Mouse (Mus musculus) adipocyte (in vitro differentiated cells): ENCODE data around the gene Actrt2.

Experiments used
- DNase-seq: peaks from one replicate; pipeline ENCODE4 v3.0.0-alpha.2; 2016; ENCODE audit warnings: low spot score

Actrt2 gene

DNA sequence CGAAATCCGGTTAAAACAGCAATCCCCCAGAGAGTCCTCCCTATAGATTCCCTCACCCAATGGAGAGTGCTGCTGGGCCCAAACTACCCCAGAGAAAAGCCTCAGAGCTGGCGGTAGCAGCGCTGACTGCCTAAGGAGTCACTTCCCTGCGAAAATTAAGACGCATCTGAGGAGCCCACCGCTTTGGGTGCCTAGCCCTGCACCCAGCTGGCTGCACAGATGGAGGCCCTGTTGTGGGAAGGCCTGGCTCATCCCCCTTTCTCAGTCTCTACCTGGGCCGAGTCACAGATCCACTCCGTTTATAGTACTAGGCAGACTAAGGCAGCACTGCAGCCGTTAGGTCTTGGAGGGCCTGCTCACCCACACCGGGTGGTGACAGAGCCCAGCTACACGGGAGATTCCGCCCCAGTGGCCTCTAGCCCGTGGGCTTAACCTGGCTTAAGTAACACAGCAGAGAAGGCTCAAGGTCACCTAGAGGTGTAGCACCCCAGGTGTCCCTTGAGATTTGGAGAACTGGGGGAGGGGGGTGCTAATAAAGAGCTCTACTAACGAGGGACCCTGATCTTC, 29.3 kb downstream of the Actrt2 start:
- no peak for DNase-seq

DNA sequence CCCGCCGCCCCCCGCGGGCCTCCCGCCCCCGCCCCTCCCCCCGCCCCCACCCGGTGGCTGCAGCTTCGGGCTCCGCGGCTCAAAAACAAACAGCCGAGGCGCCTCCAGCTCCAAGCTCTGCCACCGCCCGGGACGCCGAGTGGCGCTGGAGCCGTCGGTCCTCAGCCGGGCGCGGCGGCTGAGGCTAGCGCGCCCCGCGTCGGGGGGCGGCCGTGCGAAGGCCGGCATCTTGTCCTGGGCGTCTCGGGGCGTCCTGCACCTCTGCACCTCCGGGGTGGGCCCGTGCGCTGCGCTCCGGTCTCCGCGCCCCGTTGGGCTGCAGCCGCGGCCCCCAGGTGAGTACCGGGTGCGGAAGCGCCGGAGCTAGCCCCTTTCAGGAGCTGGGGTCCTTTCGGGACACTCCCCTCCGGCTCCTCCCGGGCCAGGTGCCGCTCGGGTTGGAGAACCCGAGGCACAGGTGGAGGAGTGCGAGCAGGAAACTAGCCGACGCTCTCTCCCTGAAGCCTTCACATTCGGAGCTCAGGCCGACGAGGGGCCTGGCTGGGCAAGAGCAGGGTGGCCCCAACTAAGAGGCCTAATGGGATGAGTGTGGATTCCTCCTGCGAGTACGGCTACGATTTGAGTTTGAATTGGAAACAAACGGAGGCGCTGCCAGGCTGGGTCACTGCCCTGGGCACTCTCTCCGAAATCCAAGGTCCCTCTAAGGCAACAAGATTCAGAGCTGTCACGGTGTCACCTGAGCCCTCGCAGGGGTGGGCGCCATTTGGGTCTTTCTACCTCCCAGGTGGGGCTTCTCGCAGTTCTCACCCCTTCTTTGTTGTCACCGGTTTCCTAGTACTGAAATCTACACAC, 30.0 kb downstream of the Actrt2 start:
- no peak for DNase-seq

DNA sequence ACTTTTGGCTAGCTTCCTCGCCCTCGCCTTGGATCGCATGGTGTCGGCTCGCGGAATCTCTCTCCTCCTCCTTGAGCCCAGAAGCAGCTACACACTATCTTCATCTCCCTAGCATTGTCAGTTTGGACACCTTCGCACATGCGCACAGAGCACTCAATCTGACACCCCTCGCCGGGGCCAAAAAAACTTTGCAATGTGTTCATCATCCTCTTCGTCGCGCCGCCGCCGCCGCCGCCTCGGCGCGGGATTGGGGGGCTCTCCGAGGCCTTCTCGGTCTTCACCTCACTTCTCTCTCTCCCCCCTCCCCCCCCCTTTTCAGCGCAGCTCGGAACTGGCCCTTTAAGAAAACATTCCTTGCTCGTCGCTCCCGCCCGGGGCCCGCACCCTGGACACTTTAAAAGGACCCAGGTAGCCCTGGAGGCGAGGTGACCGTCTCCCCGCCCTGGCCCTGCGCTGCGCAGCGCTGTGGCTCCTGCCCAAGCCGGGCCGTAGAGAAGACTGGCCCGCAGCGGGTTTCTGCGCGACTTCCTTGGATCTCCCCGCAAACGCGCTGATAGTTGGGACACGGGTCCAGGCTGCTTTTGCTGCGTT, 30.9 kb downstream of the Actrt2 start, which contains the start of gene Prdm16:
TSS of gene Prdm16 (minus strand) at position 153 of the 591 bp plus-strand sequence.
- DNase-seq, result no peak

DNA sequence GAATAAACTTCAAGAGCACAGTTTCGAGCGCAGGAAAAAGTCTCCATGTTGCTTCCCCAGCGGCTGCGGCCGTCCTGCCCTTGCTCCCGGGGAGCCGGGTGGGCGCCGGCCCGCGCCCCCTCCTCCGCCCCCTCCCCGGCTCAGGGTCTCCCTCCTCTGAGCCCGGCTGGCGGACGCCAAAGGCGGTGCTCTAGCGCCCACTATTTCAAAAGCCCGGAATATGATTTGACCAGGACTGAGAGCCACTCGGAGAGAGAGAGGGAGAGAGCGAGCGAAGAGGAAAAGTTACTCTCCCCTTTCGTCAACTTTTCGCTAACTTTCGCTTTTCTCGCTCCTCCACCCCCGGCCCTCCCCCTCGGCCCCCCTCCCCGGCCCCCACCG, 31.6 kb downstream of the Actrt2 start:
- no peak for DNase-seq

DNA sequence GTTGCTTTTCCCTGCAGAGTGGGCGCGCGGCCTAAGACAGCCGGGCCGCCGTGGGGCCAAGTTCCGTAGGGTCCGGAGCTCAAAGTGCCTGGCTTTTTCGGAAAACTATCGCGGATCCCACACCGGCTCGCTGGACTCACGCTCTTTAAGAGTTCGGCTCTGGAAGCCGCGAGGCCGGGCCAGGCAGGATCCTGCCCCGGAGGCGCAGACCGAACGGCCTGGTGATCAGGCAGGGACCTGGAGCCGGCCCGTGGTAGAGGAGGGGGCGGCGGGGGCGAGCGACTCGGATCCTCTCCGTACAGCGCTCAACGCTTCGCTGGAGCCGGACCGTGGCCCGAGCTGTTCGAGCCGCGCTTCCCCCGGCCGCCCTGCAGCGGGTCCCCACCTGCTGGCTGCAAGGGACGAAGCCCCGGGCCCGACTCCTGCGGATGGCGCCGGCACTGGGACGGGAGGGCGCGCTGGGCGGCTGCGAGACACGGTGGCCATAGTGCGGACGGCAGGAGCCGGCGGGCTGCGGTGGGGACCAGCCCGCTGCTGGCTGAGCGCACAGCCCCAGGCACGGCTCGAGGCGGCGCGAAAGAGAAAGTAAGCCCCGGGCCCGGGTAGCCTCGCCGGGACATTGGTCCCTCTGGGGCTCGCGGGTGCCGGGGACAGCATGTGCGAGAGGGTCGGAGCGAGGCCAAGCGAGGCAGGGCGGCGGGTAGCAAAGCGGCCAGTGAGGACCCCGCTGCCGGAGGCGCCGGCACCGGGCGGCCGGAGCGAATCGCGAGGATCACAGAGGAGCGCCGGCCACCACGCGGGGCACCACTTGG, 32.2 kb downstream of the Actrt2 start:
- DNase-seq, result no peak

DNA sequence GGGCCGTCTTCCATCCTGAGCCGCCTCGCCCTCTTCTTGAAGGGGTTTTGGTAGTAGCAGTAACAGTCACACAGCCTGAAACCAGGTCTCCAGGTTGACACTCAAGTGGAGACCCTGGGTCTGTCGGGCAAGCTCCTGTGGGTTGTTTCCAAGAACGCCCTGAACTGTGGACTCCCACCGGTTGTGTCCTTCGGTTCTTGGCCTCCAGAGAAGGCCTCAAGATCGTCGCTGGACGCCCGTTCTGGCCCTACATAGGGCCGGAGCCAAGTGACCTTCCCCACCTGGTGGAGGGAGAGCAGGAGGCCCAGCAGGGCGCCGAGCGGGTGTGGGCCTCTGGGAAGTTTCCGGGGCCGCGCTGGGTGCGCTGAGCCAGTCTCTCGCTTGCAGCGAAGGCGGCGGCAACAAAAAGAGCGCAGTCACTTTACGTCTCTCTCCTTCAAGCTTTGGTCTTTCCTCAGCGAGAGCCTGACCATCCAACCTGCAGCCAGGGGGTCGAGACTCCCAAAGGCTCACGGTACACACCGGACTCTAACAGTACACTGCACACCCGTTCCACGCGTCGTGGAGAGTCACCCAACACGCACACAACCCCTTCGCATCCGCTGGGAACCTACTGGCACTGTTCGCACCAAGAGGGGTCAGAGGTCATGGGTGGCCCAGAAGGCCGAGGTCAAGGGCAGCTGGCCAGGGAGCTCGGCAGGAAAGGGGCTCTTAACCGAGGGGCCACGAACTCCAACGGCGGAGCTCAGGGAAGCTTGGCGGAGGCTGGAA, 33.0 kb downstream of the Actrt2 start:
- DNase-seq, result no peak

DNA sequence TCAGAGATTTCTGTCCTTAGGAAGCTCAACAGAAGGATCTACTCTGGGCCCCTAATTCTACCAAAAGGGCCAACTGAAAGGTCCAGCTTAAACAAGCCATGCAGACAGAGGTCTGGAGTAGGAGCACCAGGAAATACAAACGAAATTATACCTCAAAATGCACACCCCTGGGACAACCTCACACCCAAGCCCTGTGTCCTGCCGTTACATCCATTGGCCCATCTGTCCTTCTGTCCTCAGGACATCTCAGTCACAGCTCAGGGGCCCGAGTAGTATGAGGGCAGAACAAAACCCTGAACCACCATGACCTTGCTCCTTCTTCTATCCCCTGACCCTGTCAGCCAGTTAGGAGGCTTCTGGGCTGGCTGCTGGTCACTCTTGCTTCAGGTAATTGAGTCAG, 33.7 kb downstream of the Actrt2 start:
- DNase-seq, result no peak

DNA sequence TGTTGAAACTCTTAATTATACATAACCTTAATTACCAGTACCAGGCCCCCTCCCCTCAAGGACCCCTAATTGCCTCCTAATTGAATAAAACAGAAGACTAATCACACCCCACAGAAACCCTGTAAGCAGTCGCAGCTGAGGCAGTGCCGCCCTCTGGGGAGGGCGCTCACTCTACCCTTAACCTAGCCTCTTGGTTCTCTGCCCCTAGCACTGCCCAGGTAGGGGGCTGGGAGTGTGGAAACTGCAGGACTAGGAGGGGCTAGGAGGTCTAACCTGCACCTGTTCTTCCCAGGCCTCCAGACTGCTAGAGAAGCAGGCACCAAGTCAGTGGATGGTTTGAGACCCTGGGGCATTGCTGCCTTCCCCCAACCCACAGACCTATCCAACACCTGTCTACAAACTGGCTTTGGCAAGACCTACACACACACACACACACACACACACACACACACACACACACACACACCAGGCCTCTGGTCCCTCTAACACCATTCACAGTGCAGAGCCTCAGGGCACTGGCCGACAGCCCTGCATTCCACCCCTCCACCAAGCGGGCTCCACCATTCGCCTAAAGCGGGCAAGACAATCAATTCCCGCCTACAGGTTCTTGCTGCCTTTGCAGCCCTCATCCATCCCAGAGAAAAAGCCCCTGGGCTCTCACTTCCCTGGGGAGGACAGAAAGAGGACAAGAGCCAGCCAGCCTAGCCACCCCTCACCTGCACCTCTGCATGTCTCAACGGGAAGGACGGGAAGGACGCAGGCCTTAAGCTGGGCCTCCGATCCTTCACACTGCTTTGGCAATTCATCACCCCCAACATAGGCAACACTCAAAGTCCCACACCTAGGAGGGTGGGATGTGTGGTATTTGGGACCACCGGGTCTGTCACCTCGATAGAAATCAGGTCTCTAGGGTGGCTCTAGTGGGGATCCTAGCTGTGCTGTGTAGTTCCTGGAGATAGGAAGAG, 34.6 kb downstream of the Actrt2 start:
- no peak for DNase-seq

DNA sequence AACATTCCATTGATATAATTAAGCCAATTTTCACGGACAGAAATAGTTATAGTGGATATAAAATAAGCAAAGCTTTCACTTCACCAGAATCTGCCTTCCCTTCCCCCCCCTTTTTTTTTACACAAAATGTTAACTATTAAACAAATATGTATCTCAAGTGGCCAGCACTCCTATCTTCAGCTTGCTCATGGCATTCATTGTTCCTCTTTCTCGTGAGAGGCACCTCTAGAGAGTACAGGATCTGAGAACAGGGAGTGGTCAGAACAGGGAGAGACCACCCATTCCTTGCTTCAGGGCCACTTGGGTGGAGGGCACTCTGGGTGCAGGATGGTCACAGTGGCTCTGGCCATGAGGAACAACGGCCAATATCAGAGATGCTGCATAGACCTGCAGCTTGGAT, 36.9 kb downstream of the Actrt2 start:
- no peak for DNase-seq

DNA sequence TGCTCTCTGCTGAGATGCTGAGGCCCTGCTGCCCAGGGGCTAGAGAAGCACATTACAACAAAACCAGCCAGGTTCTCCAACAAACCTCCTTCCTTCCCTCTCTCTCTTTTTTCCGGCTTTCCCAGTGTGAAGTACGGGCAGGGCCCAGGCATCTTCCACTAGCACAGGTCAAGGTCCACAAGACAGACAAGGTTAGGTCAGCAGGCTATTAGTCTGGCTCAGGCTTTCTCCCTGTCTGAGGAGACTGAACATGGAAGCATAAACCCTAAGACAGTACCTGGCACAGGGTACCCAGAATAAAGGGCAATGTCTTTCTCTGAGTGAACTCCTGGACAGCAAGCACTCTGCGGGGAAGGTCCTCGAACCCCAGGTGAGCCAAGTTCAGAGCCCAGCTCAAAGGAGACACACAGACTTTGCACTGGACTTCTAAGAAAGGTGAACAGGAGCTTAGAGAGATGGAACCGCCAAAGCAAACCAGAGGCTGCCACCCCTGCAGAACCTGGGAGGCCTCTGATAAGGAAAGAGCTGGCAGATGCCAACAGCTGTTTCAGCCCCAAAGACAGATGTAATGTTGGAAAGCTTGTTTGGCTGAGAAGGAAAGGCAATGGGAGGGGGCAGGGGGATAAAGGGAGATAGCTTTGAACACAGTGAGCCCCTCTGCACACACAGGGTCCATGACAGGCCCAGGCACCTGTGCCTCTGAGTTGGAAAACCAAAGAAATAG, 40.1 kb downstream of the Actrt2 start:
- DNase-seq, result no peak

DNA sequence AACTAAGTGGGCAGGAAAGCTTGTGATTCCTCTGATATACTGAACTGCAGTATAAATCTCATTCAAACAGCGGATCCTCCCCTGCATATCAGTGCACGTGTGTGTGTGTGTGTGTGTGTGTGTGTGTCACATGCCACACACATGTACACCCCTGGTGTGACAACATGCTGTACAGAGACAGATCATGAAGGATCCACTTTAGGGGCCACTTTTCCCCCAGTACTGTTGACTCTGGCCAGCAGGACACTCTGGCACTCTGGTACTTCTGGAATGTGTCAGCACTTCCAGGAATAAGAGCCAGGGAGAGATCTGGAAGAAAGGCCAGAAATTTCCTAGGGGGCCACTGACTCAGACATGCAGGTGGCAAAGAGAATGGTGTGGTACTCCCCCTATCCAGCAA, 41.4 kb downstream of the Actrt2 start:
- DNase-seq, result no peak

DNA sequence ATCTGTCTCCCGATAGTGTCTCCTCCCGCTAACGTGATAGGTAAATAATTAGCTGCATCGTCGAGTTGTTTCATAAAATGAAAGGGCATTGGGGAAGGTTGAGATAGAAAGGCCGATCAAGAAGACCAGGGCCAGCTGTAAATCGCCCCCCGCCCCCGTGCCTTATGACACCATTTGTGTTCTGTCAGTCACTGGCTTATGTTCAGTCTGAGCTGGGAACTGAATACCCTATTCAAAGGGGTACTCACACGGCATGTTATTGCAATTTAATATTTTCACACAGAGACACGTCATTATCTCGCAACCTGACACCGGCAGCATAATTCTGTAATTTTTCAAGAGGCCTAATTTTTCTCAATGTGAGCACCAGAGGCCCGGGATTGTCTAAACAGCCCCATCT, 42.0 kb downstream of the Actrt2 start:
- no peak for DNase-seq

DNA sequence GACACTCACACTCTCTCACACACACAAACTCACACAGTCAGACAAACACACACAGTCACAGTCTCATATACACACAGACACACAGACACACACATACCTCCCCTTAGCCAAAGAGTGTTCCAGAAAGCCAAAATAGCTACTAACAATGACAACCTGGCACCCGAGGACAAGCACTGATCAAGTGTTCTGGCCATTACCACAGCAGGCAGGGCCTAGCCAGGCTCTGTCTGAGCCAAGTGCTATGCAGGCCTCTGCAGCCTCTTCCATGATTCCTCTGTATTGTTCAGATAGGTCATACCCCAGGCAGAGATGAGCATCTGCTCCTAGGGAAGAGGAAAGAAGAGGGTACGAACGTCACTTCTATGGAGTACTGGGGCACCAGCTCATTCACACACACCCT, 44.4 kb downstream of the Actrt2 start:
- DNase-seq, result no peak

DNA sequence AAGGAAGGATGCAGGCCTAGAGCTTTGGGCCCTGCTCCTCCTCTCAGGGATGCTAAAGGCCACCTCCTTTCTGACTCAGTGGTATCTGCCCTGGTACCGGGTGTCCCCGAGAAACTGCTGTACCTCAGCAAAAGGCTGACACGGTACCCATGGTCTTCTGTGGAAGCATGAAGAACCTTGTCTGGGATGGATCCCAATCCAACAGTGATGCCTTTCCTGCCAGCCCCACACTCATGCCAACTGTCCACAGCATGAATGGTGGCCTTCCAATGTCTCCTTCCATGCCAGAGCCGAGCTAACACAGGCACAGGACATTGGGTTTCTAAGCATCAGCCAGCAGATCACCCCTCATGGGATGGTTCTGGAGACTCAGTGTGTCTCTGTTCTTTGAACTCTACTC, 45.1 kb downstream of the Actrt2 start:
- DNase-seq, result no peak
